Mouse (Mus musculus) lung, adult 2 months (tissue): ENCODE results near the gene Rps10. TPM values are rescaled to one million over a fixed set of nuclear protein-coding genes. Genes with fewer than 3 reads are reported as not detected.
A peak's percentile ranks its signal among the peaks of the same experiment; 100 is the strongest.

ENCODE experiments used
- DNase-seq: peaks from one replicate; pipeline ENCODE4 v3.0.0; 2022
- H3K4me1 ChIP-seq: fragments of 200-500 bp; 2 replicates; pipeline ENCODE4 v1.6.1; 2011; ENCODE audit warnings: low read length; ENCODE audit not compliant: control insufficient read depth, insufficient read depth
- H3K4me3 ChIP-seq: fragments of 200-500 bp; replicated peaks from 2 replicates; pipeline ENCODE3; 2011; ENCODE audit warnings: low read depth, mild to moderate bottlenecking, control low read depth, low read length; ENCODE audit errors: extremely low read depth
- CTCF ChIP-seq: fragments of 200-500 bp; IDR thresholded peaks from 2 replicates; pipeline ENCODE4 v1.5.1; 2011; ENCODE audit warnings: mild to moderate bottlenecking, low read length, control low read depth; ENCODE audit not compliant: insufficient read depth
- POLR2A ChIP-seq: fragments of 200-500 bp; IDR thresholded peaks from 2 replicates; pipeline ENCODE4 v1.6.1; 2011; ENCODE audit warnings: low read depth, mild to moderate bottlenecking, control low read depth, low read length, borderline replicate concordance; ENCODE audit errors: extremely low read depth
- WGBS: fragments of 180-500 bp; shearing (Covaris S2); methylation state at CpG from one replicate; pipeline ENCODE4 v1.1.7; 2018; 5-methylcytosine and 5-hydroxymethylcytosine counted together
- polyA plus RNA-seq: library from polyadenylated mRNA; depleted of rRNA; stranded (reverse); fragments of >200 nt; gene quantifications from 2 replicates; pipeline ENCODE4 v1.2.3, GENCODE M21; 2012

Gene Rps10
- polyA plus RNA-seq, 1 experiment: 803 TPM

DNA sequence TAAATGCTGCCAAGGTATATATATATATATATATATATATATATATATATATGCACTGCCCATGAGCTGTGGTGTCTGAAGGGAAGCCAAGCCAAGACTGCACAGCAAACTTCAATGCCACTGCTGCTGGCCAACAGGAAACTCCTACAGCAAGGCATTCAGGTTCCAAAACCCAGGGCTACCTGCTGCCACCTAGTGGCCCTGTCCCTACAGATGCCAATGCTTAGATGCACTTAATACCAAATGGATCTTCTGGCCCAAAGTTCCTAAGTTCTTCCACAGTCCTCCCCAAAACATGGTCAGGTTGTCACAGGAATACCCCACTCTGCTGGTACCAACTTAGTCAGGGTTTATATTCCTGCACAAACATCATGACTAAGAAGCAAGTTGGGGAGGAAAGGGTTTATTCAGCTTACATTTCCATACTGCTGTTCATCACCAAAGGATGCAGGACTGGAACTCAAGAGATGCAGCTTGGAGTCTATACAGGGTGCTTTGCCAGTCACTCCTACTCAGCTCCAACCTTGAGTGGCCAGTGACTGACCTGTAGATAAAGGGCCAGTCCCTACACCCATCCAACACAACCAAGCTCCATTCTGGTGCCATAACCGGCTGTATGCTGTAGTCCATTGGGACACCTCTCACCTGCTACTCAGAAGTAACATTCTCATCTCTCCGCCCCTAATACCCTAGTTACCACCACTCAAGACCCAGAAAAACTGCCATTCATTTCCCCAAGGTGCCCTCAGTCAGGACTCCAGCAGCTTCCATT lies 7.0 kb downstream of the Rps10 start:
- DNase-seq: peak; percentile 81
- TF ChIP-seq CTCF (peak; percentile 99), POLR2A (no peak)
- WGBS: 73% methylated on average over 2 of the region's 2 CpGs
- Histone ChIP-seq H3K4me1 (peaks cover 9% of the 10 kb centered on the region; the same call in 1 of the 2 replicates), H3K4me3 (no peak overlapping the region)

- TF ChIP-seq POLR2A: no peak
- TF ChIP-seq CTCF: no peak
- Histone ChIP-seq H3K4me1 (peaks cover 1% of the 10 kb centered on the region; the same call in 1 of the 2 replicates), H3K4me3 (no peak overlapping the region)
- WGBS: 86% methylated on average over 8 of the region's 8 CpGs
- no peak for DNase-seq
Observed at GRCm38 (mm10) chr17:27628376-27628775, 8.1 kb downstream of the Rps10 start.

GRCm38 (mm10) chr17:27627451-27627850 lies 9.0 kb downstream of the Rps10 start:
- DNase-seq: no peak
- TF ChIP-seq POLR2A (no peak), CTCF (no peak)
- 31% methylated on average over 5 of the region's 5 CpGs for WGBS
- Histone ChIP-seq H3K4me1 (no peaks in the 10 kb centered on the region), H3K4me3 (no peak overlapping the region)

- WGBS: 49% methylated on average over 5 of the region's 5 CpGs
- Histone ChIP-seq H3K4me1 (peaks cover 3% of the 10 kb centered on the region; the same call in 1 of the 2 replicates), H3K4me3 (no peak overlapping the region)
- no peak for DNase-seq
- TF ChIP-seq POLR2A: no peak
- no peak for TF ChIP-seq CTCF
Observed at GRCm38 (mm10) chr17:27626681-27627080, 9.8 kb downstream of the Rps10 start.

GRCm38 (mm10) chr17:27625455-27626251 lies 10.8 kb downstream of the Rps10 start:
- no peak for DNase-seq
- TF ChIP-seq CTCF: no peak
- TF ChIP-seq POLR2A: no peak
- Histone ChIP-seq H3K4me3 (no peak overlapping the region), H3K4me1 (peaks cover 6% of the 10 kb centered on the region; the same call in 1 of the 2 replicates)
- WGBS: 61% methylated on average over 7 of the region's 7 CpGs

GRCm38 (mm10) chr17:27623360-27624326 lies 12.8 kb downstream of the Rps10 start, which contains the start of gene Nudt3:
Gene Nudt3, minus strand, starts transcription at chr17:27623495.
- peak; percentile 85 for DNase-seq
- peaks cover 6% of the 10 kb centered on the region; the same call in 1 of the 2 replicates for H3K4me1 ChIP-seq
- WGBS: 6% methylated on average over 86 of the region's 91 CpGs
- TF ChIP-seq CTCF (no peak), POLR2A (no peak)
- peak within 1 kb of the TSS; percentile 65 for H3K4me3 ChIP-seq

DNA sequence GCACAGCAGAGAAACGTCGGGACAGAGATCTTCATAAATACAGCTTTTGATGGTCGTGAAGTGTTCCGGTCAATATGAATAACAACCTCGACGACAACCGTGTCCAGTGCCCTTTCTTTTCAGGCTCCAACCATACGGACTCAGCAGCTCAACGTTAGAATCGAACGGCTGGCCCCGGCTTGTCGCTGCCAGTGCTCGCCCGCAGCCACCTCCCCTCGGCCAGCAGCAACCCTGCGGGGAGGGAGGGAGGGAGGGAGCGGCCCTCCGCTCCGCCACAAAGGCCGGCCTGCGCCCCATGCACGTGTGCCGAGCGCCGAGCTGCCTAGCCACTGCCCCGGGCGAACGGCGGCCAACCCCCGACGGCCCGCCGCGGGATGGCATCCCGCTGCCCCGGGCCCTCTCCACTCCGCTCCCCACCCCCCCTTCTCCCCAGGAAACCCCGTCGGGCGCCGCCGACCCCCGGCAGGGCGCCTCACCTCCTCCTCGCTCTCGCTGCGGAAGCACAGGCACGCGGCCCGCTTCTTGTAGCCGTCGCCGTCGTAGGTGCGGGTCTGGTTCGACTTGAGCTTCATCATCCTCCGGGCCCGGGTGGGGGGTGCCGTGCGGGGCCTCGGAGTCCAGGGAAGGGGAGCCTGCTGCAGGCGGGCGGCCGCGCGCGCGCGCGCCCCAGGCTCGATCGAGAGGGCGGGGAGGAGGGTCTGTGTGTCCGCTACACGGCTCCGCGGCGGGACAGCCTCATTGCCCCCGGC lies 13.7 kb downstream of the Rps10 start:
- TF ChIP-seq CTCF (no peak), POLR2A (no peak)
- WGBS: under 1% methylated on average over 69 of the region's 80 CpGs
- peak; percentile 41 for DNase-seq

DNA sequence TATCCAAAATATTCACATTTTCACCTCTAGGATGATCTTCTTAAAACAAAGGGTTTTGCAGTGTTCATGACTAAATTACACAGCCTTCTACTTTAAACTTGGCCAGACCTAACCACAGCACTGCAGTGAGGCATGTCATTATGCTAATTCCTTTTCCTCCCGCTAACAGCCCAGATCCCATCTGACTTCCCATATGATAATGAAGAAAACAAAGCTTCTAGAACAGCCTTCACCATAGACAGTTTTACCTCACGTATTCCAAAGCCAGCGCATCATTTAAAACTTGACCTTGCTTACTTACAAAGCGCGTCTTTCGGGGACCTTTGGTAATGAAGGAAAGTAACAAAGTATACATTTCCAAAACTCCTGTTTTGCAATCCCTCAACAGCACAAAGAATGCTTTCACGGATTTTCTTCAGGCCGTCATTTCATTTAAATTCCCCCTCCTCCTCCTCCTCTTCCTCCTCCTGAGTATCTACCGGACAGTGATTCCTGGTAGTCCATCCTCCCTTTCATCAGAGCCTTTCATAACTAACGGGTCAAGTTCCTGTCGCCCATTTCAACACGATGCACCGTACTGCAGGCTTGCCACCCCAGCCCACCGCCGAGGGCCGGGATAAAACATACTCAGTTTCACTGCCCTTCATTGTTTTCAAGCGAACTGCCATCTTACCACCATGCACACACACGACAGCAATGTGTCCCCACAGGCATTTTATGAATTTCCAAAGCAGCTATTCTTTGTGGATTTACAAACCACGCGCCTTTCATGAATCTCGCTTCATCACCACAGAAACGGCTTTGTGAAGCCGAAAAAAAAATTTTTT lies 14.6 kb downstream of the Rps10 start:
- DNase-seq: no peak
- WGBS: 4% methylated on average over 23 of the region's 23 CpGs

More for the DNA sequence above, 13.7 kb downstream of the Rps10 start:
- H3K4me1 ChIP-seq: peaks cover 6% of the 10 kb centered on the region; the same call in 1 of the 2 replicates
- H3K4me3 ChIP-seq: peak overlapping the region; percentile 65

More for the DNA sequence above, 14.6 kb downstream of the Rps10 start:
- no peak for TF ChIP-seq POLR2A
- TF ChIP-seq CTCF: no peak
- peak overlapping the region; percentile 54 for H3K4me3 ChIP-seq
- H3K4me1 ChIP-seq: peaks cover 6% of the 10 kb centered on the region; the same call in 1 of the 2 replicates
